Mouse (Mus musculus): ENCODE data around the gene Tada2a. TPM values are rescaled to one million over a fixed set of nuclear protein-coding genes. Genes with fewer than 3 reads are reported as not detected.
A peak's percentile ranks its signal among the peaks of the same experiment; 100 is the strongest.

The Tada2a gene
- total RNA-seq, 2 experiments from 2014 or later, result 35.2 to 38.3 TPM

GRCm38 (mm10) chr11:84068191-84069033 is 61.0 kb downstream of the Tada2a start:
- no peak for ATAC-seq (replicated peaks; ENCODE audit: low FRiP score, low TSS enrichment, poor library complexity, severe bottlenecking)

GRCm38 (mm10) chr11:84067720-84068190 is 61.6 kb downstream of the Tada2a start:
- ATAC-seq (replicated peaks; ENCODE audit: low FRiP score, low TSS enrichment, poor library complexity, severe bottlenecking), result no peak

GRCm38 (mm10) chr11:84066927-84067645 is 62.3 kb downstream of the Tada2a start:
- ATAC-seq (replicated peaks; ENCODE audit: low FRiP score, low TSS enrichment, poor library complexity, severe bottlenecking), result no peak

- 0 out of 2 replicates have a peak, but pooled peaks have one; percentile 36 for ATAC-seq (replicated peaks; ENCODE audit: low FRiP score, low TSS enrichment, poor library complexity, severe bottlenecking)
Measured at GRCm38 (mm10) chr11:84066071-84066481, 63.3 kb downstream of the Tada2a start.

- no peak for ATAC-seq (replicated peaks; ENCODE audit: low FRiP score, low TSS enrichment, poor library complexity, severe bottlenecking)
Measured at GRCm38 (mm10) chr11:84063631-84064209, 65.7 kb downstream of the Tada2a start.

- ATAC-seq (replicated peaks; ENCODE audit: low FRiP score, low TSS enrichment, poor library complexity, severe bottlenecking), result no peak
Measured at GRCm38 (mm10) chr11:84062805-84063204, 66.6 kb downstream of the Tada2a start.

- no peak for ATAC-seq (replicated peaks; ENCODE audit: low FRiP score, low TSS enrichment, poor library complexity, severe bottlenecking)
Measured at GRCm38 (mm10) chr11:84061881-84062280, 67.5 kb downstream of the Tada2a start.

GRCm38 (mm10) chr11:84060635-84061034 is 68.8 kb downstream of the Tada2a start:
- ATAC-seq (replicated peaks; ENCODE audit: low FRiP score, low TSS enrichment, poor library complexity, severe bottlenecking), result no peak

GRCm38 (mm10) chr11:84059784-84060183 is 69.6 kb downstream of the Tada2a start:
- ATAC-seq (replicated peaks; ENCODE audit: low FRiP score, low TSS enrichment, poor library complexity, severe bottlenecking), result no peak

- ATAC-seq (replicated peaks; ENCODE audit: low FRiP score, low TSS enrichment, poor library complexity, severe bottlenecking), result no peak
Measured at GRCm38 (mm10) chr11:84057418-84057817, 72.0 kb downstream of the Tada2a start.

GRCm38 (mm10) chr11:84053524-84054163 is 75.8 kb downstream of the Tada2a start:
- no peak for ATAC-seq (replicated peaks; ENCODE audit: low FRiP score, low TSS enrichment, poor library complexity, severe bottlenecking)

- ATAC-seq (replicated peaks; ENCODE audit: low FRiP score, low TSS enrichment, poor library complexity, severe bottlenecking), result no peak
Measured at GRCm38 (mm10) chr11:84053055-84053454, 76.3 kb downstream of the Tada2a start.

- no peak for ATAC-seq (replicated peaks; ENCODE audit: low FRiP score, low TSS enrichment, poor library complexity, severe bottlenecking)
Measured at GRCm38 (mm10) chr11:84048411-84048810, 81.0 kb downstream of the Tada2a start.

- ATAC-seq (replicated peaks; ENCODE audit: low FRiP score, low TSS enrichment, poor library complexity, severe bottlenecking), result no peak
Measured at GRCm38 (mm10) chr11:84047270-84047669, 82.1 kb downstream of the Tada2a start.

GRCm38 (mm10) chr11:84044988-84045387 is 84.4 kb downstream of the Tada2a start:
- ATAC-seq (replicated peaks; ENCODE audit: low FRiP score, low TSS enrichment, poor library complexity, severe bottlenecking), result no peak

GRCm38 (mm10) chr11:84042808-84043762 is 86.3 kb downstream of the Tada2a start:
- ATAC-seq (replicated peaks; ENCODE audit: low FRiP score, low TSS enrichment, poor library complexity, severe bottlenecking), result no peak

- no peak for ATAC-seq (replicated peaks; ENCODE audit: low FRiP score, low TSS enrichment, poor library complexity, severe bottlenecking)
Measured at GRCm38 (mm10) chr11:84040621-84041020, 88.8 kb downstream of the Tada2a start.

- no peak for ATAC-seq (replicated peaks; ENCODE audit: low FRiP score, low TSS enrichment, poor library complexity, severe bottlenecking)
Measured at GRCm38 (mm10) chr11:84033671-84034070, 95.7 kb downstream of the Tada2a start.

- no peak for ATAC-seq (replicated peaks; ENCODE audit: low FRiP score, low TSS enrichment, poor library complexity, severe bottlenecking)
Measured at GRCm38 (mm10) chr11:84032559-84032958, 96.8 kb downstream of the Tada2a start.

Data from megakaryocyte-erythroid progenitor cell, adult 5-6 weeks (primary cell).